Mouse (Mus musculus) heart, postnatal 14 days (tissue): ENCODE data around the gene Tfrc. TPM values are rescaled to one million over a fixed set of nuclear protein-coding genes. Genes with fewer than 3 reads are reported as not detected.

ENCODE experiments used
- DNase-seq, 2 experiments: peaks; one replicate each; pipeline ENCODE4 v3.0.0; 2021 to 2022
- intact Hi-C: fragments of 180-260 bp; cut with DNase I; formaldehyde crosslinking; loops from one replicate; pipeline ENCODE4 v1.15.1; 2025
- total RNA-seq, 2 experiments: library from RNA; stranded (reverse); gene quantifications; 2 replicates each; pipeline ENCODE4 v1.2.3; 2021

Gene Tfrc
- total RNA-seq, 2 experiments from 2014 or later = 273 to 386 TPM

GRCm38 (mm10) chr16:32645361-32645914, 36.7 kb downstream of the Tfrc start:
- intact Hi-C loops = loop anchor here (1.0 kb wide), 1 partner anchor 14 kb away; no protein-coding TSS in a partner anchor

DNA sequence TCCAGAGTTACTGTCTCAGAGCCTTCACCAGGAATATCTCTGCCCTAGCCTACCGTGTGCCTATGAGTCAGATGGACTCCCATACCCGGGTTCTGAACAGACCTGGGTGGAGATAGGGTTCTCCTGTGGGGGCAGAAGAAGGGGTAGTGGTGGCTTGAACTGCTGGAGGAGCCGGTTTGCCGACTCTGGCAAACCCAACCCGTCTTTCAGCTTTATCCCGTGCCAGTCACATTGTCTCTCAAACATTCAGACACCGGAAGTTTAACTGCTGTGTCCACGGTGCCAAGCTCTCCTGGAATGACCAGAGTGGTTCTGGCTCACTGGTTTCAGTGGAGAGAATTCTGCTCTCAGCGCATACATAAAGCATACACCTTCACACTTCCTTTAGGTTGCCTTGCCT, 37.3 kb downstream of the Tfrc start:
- intact Hi-C loops = no loop called here
- DNase-seq = no peak

More at GRCm38 (mm10) chr16:32645361-32645914, 36.7 kb downstream of the Tfrc start:
- DNase-seq = no peak

- intact Hi-C loops = no loop called here
- DNase-seq = no peak
These were observed 39.0 kb downstream of the Tfrc start for GRCm38 (mm10) chr16:32647712-32648111.

DNA sequence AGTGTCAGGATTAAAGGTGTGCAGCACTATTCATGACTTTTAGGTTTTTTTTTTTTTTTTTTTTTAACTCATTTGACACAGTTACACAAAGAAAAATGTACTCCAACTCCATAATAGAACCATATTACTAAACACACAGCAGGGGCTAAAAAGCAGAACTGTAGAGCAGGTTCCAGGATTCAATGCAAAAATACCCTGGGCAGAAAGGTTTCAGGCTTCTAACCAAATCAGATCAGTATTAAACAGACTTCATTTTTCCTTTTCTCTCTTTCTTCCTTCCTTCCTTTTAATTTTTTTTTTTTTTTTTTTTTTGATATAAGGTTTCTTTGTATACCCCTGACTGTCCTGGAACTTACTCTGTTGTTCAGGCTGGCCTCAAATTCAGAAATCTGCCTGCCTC, 41.7 kb downstream of the Tfrc start:
- intact Hi-C loops = no loop called here
- no peak for DNase-seq

- intact Hi-C loops = no loop called here
These were observed 42.4 kb downstream of the Tfrc start for GRCm38 (mm10) chr16:32650974-32651618.

GRCm38 (mm10) chr16:32654071-32654733, 45.5 kb downstream of the Tfrc start:
- intact Hi-C loops = no loop called here
- no peak for DNase-seq

More at GRCm38 (mm10) chr16:32650974-32651618, 42.4 kb downstream of the Tfrc start:
- DNase-seq = no peak

- intact Hi-C loops = no loop called here
- DNase-seq = no peak
These were observed 46.8 kb downstream of the Tfrc start for GRCm38 (mm10) chr16:32655534-32655933.

- intact Hi-C loops = no loop called here
These were observed 47.6 kb downstream of the Tfrc start for GRCm38 (mm10) chr16:32656321-32656720.

GRCm38 (mm10) chr16:32656794-32657193, 48.1 kb downstream of the Tfrc start:
- intact Hi-C loops = no loop called here
- DNase-seq = peak in 1 of 2 experiments; percentile 62

More at GRCm38 (mm10) chr16:32656321-32656720, 47.6 kb downstream of the Tfrc start:
- no peak for DNase-seq

- intact Hi-C loops = no loop called here
- no peak for DNase-seq
These were observed 49.0 kb downstream of the Tfrc start for GRCm38 (mm10) chr16:32657498-32658250.

- intact Hi-C loops = loop anchor here (1.0 kb wide), 2 partner anchors 13 to 24 kb away; no protein-coding TSS in a partner anchor
- DNase-seq = no peak
These were observed 50.0 kb downstream of the Tfrc start for GRCm38 (mm10) chr16:32658743-32659171.

DNA sequence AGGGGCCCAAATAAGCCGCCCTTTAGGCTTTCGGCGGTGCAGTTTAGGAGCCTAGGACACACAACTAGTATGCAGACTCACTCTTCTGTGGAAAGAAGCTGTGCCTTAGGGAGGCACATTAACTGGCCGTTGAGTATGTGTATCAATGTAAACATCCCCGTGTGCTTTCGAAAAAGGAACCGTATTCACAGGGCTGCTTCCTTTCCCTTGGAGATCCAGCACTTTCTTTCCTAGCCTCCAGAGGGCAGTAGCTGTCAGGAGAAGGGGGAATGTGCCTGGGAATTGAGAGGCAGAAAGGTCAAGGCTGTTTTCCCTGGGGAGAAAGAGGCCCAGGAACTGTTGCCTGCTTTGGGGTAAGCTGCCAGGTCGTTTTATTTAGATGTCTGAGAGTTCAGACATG, 50.7 kb downstream of the Tfrc start:
- peak; percentile 71 to 85 for DNase-seq
- intact Hi-C loops = loop anchor here (1.0 kb wide), 2 partner anchors 14 to 23 kb away; no protein-coding TSS in a partner anchor

- DNase-seq = no peak
- intact Hi-C loops = no loop called here
These were observed 51.4 kb downstream of the Tfrc start for GRCm38 (mm10) chr16:32660095-32660494.

GRCm38 (mm10) chr16:32660557-32661321, 52.0 kb downstream of the Tfrc start:
- peak; percentile 71 to 78 for DNase-seq
- intact Hi-C loops = no loop called here

- peak in 1 of 2 experiments; percentile 49 for DNase-seq
- intact Hi-C loops = no loop called here
These were observed 52.8 kb downstream of the Tfrc start for GRCm38 (mm10) chr16:32661493-32661921.

- intact Hi-C loops = no loop called here
- no peak for DNase-seq
These were observed 53.7 kb downstream of the Tfrc start for GRCm38 (mm10) chr16:32662372-32662771.

DNA sequence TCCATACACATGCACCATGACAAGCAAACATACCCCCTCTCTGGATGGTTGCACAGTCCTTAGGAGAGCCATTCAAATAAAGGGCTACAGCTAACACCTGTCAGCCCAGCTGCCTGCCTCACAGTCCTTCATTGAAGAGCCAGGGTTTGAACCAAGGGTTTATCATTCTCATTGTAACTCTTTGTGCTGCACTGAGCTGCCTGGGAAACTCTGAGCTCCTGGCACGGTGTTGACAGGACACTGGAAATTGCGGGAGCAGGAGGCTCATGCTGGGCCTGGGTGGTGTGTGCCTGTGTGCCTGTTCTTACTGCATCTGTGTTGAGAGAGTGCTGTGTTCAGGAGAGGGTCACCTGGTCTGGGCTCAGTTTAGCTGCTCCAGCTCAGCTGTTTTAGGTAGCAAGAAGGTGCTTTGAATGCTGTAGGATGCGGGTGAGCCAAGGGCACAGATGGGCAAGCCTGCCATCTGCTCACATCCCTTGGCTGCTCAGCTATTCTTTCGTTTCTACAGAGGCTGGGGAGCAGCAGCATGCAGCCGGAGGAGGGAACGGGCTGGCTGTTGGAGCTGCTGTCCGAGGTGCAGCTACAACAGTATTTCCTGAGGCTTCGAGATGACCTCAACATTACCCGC, 54.6 kb downstream of the Tfrc start:
- DNase-seq = peak in 1 of 2 experiments; percentile 2
- intact Hi-C loops = no loop called here

DNA sequence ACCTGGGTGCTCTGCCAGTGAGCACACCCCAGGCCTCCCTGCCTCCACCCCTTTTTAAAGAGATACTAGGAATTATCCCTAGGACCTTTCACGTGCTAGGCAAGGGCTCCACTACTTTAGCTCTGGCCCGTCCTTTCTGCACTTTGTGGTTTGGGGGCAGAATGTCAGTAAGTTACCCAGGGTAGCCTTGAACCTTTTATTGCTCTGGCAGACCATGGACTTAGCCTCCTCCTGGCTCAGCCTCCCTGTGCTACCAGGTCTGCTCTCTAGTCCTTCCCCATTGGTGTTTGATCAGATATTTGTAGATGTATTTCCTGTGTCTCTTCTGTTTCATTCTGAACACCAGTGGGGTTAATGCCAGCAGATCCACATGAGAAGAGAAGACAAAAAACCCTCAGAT, 55.5 kb downstream of the Tfrc start:
- intact Hi-C loops = no loop called here
- DNase-seq = no peak

DNA sequence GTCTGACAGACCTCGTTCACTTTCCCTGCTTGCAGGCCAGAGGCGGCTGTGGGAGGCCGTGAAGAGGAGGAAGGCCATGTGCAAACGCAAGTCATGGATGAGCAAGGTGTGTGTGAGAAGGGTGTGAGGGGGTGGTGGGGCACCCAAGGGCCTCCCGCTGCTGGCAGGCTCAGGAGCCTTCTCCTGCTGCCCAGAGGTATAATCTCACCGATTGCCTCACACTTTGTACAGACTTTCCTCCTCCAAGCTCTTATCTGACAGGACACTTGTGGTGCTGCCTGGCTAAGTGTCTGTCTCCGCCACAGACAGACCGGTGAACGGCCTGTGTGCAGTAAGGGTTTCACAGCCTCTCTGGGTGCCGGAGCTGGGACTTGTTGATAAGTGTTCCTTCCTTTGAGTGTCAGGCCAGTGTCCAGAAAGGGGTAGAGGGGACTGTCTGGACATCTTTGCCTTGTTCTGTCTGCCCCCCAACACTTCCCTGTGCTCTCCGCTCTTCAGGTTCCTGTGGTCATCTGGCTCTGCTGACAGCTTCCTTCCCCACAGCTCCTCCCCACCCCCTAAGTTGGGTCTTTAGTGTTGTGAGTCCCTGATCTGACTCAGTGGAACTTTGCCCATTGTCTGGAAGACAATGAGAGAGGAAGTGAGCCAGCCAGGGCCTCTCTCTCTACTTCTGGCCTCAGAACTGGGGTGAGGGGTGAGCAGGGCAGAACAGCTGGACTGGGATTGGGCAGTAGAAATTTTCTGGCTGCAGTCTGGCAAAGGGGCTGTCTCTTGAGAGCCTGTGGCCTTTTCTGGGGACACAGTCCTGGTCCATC, 57.3 kb downstream of the Tfrc start:
- intact Hi-C loops = no loop called here
- DNase-seq = peak; percentile 47 to 59
